Mouse (Mus musculus) ES-CJ7 (cell line): ENCODE results near the gene Sv2a.
A peak's percentile ranks its signal among the peaks of the same experiment; 100 is the strongest.
"Not testable (repeated sequence)": the region's sequence is repeated elsewhere in the genome, so short reads cannot be mapped to it uniquely, and the experiment has no call there.

ENCODE experiments used
- DNase-seq: peaks from one replicate; pipeline ENCODE4 v3.0.0; 2011; ENCODE audit warnings: low read depth, low spot score

Gene Sv2a

DNA sequence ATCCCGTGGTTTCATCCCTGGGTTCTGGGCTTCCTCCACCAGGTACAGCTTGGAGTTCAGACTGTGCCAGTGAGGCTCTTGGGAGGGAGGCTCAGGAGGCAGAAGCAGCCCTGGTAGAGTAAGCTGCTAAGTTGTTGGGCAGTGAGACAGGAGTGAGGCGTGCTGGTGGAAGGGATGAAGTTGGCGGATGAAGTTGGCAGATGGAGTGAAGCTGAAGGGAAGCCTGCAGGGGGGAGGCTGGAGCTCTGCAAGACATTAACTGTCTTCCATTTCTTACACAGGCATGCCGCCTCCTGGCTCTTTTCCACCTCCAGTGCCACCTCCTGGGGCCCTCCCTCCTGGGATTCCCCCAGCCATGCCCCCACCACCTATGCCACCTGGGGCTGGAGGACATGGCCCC, 6.9 kb upstream of the Sv2a start:
- DNase-seq, result not testable (repeated sequence)

DNA sequence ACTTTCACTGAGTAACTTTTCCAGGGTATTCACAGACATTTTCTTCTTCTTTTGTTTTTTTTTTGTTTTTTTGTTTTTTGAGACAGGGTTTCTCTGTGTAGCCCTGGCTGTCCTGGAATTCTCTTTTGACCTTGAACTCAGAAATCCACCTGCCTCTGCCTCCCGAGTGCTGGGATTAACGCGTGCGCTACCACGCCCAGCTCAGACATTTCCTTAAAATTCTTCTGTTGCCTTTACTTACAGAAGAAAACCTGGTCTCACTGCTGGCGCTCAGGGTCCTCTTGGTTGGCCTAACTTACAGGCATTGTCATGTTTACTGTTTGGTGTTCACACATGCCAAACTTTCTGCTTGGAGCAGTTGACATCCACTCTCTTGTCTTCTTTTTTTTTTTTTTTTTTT, 5.7 kb upstream of the Sv2a start:
- peak; percentile 66 for DNase-seq

- DNase-seq, result no peak
Measured at GRCm38 (mm10) chr3:96178427-96178826, 2.5 kb upstream of the Sv2a start.

GRCm38 (mm10) chr3:96178902-96179301, 2.0 kb upstream of the Sv2a start:
- DNase-seq, result no peak

- DNase-seq, result no peak
Measured at GRCm38 (mm10) chr3:96179531-96179930, 1.4 kb upstream of the Sv2a start.

GRCm38 (mm10) chr3:96181510-96182381, 795 bp downstream of the Sv2a start:
- DNase-seq, result no peak

DNA sequence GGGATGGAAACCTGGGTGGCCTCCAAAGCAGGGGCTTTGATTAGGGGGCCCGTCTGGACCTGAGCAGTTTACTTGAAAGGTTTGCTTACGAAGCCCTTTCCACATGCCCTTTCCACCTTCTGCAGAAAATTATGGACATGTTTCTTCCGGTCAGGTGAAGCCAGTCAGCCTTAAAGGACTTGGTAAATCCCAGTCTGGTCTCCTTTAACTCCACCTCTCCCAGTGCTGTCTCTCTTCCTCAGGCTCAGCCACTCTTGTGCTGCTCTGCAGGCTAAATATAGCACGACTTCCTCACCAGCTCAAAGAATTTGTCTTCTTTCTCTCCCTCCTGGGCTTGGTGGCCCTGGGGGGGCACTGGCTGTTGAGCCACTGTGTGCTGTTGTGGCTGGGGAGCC, 1.4 kb downstream of the Sv2a start:
- no peak for DNase-seq

DNA sequence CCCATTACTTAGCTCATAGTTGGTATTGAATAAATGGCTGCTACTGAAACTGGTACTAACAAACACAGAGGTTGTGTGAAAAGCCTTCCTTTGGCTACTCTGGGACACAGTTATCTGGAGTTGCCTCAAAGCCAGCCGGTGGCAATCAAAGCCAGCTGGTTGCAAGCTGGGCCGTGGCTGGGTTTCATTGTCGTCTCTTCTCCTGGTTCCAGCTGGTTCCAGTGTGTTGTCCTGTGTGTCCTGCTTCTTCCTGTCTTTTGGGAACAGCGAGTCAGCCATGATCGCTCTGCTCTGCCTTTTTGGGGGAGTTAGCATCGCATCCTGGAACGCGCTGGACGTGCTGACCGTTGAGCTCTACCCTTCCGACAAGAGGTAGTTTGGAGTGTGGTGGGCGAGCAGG, 12.0 kb downstream of the Sv2a start:
- DNase-seq, result no peak

GRCm38 (mm10) chr3:96194966-96195365, 14.0 kb downstream of the Sv2a start:
- DNase-seq, result no peak

- DNase-seq, result no peak
Measured at GRCm38 (mm10) chr3:96195616-96196313, 14.8 kb downstream of the Sv2a start.

GRCm38 (mm10) chr3:96196437-96197128, 15.6 kb downstream of the Sv2a start:
- peak; percentile 25 for DNase-seq

GRCm38 (mm10) chr3:96197129-96197749, 16.3 kb downstream of the Sv2a start:
- peak; percentile 92 for DNase-seq

DNA sequence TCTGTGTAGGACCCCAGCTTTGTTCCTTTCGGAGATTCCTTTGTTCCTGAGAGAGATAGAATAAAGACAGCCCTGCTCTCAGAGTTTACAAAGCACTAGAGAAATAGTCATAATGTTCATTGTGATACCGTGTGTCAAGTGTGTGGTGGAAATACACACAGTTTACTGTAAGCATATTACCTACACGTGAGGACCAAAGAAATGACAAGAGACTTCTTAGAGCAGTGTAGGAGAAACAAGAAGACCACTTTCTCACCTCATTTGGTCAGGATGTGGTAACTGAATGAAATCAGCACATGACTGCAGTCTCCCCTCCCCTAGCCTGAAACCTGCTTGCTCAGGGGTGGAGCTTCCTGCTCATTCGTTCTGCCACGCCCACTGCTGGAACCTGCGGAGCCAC, 17.2 kb downstream of the Sv2a start:
- DNase-seq, result peak; percentile 57

DNA sequence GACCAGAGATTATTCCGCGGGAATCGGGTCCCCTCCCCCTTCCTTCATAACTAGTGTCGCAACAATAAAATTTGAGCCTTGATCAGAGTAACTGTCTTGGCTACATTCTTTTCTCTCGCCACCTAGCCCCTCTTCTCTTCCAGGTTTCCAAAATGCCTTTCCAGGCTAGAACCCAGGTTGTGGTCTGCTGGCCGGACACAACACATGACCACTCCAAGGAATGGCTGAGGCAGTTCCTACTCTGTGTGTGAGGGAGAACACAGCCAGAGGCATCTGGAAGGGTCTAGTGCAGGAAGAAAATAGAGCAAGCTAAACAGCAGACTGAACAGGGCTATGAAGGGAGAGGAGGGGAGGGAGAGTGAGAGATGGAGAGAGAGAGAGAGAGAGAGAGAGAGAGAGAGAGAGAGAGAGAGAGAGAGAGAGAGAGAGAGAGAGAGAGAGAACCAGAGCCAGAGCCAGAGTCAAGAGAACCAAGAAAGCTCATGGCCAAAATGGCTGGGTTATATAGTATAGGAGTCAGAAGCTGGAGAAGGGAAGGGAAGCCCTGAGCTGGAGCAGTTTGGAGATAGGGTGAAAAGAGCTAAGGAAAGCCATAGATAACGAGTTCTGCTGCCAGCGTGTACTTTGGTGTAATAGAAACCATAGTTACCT, 17.8 kb downstream of the Sv2a start:
- not testable (repeated sequence) for DNase-seq

- no peak for DNase-seq
Measured at GRCm38 (mm10) chr3:96199731-96200130, 18.8 kb downstream of the Sv2a start.

DNA sequence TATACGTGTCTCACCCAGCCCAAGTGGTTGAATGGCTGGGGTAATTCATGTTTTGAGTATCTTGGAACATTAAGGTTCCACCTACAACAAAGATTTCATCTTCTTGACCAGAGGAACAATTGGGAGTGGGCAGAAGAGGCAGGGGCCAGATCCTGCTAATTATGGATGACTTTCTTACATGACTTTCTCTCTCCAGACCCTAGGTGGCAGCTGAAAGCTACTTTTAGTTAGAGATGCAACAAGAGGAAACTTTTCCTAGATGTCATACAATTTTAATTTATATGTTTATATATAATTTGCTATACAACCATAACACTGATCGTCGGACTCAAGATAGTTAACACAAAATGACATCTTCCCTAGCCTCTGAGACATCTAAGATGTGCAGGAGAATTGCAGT, 26.9 kb downstream of the Sv2a start:
- no peak for DNase-seq

DNA sequence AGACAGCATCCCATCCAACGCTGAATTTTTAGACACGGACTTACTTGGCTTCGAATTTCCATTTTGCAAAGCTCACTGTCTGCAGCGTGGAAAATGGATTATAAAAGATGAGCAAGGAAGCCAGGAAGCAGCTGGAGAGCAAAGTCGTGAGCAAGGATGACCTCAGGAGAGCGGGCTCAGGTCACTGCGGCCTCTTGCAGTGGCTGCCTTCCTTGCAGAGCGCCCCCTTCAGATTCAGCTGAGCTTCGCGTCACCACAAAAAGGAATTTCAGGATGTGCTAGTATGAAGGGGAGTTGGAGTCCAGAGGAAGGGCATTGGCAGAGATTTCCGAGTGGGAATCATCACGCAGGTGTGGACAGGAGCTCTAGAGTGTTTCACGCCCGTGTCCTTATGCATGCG, 28.3 kb downstream of the Sv2a start:
- DNase-seq, result peak; percentile 45

DNA sequence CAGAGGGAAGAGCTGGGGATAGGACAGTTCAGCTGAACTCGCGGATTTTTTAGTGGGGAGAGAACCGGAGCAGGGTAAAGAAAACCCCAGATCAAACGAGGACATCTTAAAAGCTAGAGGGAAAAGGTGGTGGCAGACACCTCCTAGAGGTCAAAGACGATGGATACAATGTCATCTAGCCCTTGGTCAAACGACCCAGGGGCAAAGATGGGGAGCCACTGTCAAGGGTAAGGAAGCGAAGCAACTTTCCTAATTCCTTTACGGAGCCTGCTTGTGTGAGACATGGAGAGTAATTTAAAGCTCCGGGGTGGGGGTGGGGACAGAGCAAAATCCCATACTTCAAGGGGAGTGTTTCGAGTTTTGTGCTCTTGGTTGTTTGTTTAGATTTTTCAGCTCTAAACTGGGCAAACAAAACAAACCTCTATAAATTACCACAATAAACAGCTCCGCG, 38.3 kb downstream of the Sv2a start:
- DNase-seq, result peak; percentile 74

DNA sequence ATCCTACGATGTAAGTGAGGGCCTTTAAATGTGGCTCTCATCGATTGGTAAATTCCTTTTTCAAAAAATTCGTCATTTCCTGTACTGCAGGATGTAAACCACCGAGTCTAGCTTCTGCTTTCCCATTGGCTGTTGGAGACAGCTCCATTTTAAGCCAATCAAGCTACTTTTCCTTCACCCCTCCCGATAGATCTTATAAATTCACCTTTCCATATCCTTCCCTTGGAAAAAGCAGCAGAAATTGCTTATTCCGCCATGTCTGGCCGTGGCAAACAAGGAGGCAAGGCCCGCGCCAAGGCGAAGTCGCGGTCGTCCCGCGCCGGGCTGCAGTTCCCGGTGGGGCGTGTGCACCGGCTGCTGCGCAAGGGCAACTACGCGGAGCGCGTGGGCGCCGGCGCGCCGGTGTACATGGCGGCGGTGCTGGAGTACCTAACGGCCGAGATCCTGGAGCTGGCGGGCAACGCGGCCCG, 38.7 kb downstream of the Sv2a start, which contains the start of the genes Bola1 and Hist2h2ab:
TSS of gene Bola1 (minus strand) at position 49 of the 470 bp plus-strand sequence.
TSS of gene Hist2h2ab (plus strand) at position 205 of the 470 bp plus-strand sequence.
- peak; percentile 91 for DNase-seq

GRCm38 (mm10) chr3:96220131-96220764, 39.3 kb downstream of the Sv2a start:
- peak; percentile 76 for DNase-seq
